Mouse (Mus musculus) brain, embryonic 14.5 days (tissue): ENCODE measurements at regions not wholly inside any gene's neighbourhood (a gene's known extent, or its start where the extent isn't known, plus 50 kb on each side); places are given as distances from the start of the nearest gene placed in this dataset.

Experiments
- DNase-seq: peaks from one replicate; pipeline ENCODE4 v3.0.0-alpha.2; 2011; ENCODE audit warnings: low read depth
- CTCF ChIP-seq: fragments of 200-500 bp; IDR thresholded peaks from 2 replicates; pipeline ENCODE4 v1.5.1; 2012; ENCODE audit warnings: inconsistent platforms, mild to moderate bottlenecking, moderate library complexity, borderline replicate concordance; ENCODE audit not compliant: insufficient read depth, insufficient read length; ENCODE audit errors: extremely low read depth
- POLR2A ChIP-seq: fragments of 200-500 bp; IDR thresholded peaks from 2 replicates; pipeline ENCODE4 v1.6.1; 2012; ENCODE audit warnings: mild to moderate bottlenecking, inconsistent platforms, borderline replicate concordance; ENCODE audit not compliant: poor library complexity, insufficient read depth, insufficient read length, severe bottlenecking; ENCODE audit errors: extremely low read depth

DNA sequence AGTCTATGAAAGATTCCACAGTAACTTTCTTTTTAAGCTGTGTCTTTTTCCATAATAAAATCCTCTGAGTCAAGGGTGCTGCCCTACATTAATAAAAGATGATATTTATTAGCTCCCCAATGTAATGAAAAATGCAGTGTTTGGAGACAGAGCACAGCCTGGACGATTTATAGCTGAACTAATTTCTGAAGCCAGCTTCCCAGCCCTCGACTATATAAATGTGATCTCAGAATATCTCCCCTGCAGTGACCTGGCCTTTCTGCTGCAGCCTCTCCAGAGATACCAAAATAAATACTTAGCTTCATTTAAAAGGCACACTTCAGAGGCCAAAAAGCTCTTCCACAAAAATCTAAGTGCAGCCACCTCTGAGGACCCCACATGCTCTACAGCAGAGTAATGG is 534.7 kb downstream of the Zfp619 start:
- TF ChIP-seq CTCF (no peak), POLR2A (no peak)
- DNase-seq, result no peak

DNA sequence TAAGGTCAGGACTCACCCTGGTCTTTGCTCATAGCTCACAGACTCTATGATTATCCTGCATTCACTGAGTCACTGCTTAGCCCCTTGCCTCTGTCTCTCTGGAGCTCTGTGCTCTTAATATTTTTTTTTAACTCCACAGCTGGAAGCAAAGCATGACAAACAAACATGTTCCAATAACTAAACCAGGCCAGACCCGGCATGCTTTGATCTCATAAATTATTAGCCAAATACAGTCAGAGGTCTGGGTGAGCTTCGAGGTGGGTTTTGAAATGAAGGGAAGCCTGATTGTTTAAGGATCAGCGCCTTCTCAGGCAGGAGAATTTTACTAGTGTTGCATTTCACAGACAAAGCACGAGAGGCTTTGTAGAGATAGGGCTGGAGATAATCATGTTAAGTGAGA is 541.3 kb downstream of the Zfp619 start:
- TF ChIP-seq POLR2A (no peak), CTCF (no peak)

DNA sequence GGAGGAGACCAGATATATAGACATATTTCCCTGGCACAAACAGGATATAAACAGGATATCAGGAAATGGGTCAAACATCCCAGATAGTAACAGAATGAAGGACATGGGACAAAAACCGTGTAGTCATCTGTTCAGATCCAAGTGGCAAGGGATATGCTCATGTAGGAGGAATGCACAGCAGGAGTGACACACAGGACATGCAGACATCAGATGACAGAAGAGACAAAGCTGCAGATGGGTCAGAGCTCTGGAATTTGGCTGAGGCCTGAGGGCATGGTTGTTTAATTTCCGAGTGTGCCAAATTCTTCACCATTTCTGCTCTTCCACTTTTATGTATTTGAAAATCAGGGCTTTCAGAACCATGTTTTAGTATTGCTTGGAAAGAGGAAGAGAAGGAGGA is 547.1 kb downstream of the Zfp619 start:
- DNase-seq, result no peak
- TF ChIP-seq CTCF (no peak), POLR2A (no peak)

More for the DNA sequence above, 541.3 kb downstream of the Zfp619 start:
- DNase-seq, result peak; percentile 2

DNA sequence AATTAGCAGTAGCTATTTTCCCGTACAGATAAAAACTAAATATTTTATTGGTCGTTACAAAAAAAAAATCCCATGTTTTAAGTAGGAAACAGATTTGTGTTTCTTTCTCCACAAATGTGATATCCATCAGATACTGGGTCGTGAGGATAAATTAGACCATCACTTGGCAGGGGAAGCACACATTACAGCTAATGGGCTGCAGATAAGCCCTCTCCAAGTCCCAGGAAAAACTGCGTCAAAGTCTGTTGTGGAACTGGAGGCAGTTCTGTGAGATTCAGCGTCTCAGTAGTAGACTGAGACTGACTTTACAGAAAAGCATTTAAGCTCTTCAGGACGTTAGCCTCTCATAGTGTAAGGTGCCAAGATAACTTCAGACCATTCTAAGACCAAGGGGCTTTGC is 548.0 kb downstream of the Zfp619 start:
- TF ChIP-seq POLR2A (no peak), CTCF (no peak)
- DNase-seq, result no peak

DNA sequence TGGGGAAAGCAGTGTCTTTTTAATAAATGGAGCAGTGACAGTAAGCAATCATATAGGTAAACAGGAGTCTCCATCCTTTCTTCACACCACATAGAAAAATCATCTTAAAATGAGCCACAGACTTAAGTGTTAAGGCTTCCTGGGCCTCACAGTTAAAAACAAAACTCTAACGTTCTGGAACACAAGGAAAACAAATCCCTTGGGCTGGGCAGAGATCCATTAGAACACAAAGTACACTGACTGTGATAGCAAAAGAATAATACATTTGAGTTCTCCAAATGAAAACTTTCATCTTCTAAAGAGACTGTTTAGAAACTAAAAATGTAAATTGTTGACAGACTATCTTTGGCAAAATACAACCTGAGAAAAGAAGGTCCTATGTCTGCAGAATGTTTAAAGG is 549.8 kb downstream of the Zfp619 start:
- TF ChIP-seq CTCF (no peak), POLR2A (no peak)
- no peak for DNase-seq

DNA sequence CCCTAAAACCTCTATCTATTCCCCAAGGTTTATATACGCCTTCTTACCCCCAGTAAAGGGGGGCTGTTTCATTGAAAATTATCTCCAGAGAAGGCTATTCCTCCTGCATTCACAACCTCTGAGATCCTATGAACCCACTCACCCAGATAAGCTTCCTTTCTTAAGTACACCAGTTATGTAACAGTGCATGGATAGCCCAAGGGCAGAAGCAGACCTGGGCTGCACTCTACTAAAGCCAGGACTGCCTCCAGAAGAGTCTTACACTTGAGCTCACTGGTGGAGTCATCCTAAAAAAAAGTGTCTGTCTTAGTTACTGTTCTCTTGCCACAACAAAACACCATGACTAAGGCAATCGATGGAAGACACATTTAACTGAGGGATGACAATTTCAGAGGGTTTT is 553.7 kb downstream of the Zfp619 start:
- no peak for TF ChIP-seq POLR2A
- TF ChIP-seq CTCF, result no peak
- DNase-seq, result no peak

DNA sequence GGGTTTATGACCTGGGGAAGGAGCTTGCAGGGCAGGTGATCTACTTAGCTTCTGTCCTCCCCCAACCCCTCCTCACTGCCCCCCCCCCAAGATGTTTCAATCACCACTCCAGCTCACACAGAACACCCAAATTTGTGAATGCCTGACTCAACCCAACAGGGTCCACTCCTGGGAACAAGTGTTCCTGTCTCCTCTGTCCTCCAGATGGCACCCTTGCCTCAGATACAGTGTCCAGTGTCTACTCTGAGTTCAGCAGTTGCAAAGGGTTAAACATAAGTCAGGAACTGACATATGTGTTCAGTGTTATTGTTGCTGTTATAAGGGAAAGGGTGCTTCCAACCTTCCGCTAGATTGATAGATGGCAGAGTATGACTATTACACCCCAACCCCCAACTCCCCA is 554.9 kb downstream of the Zfp619 start:
- TF ChIP-seq POLR2A (no peak), CTCF (peak; percentile 54; the same call in 1 of the 2 replicates)
- DNase-seq, result peak; percentile 64

DNA sequence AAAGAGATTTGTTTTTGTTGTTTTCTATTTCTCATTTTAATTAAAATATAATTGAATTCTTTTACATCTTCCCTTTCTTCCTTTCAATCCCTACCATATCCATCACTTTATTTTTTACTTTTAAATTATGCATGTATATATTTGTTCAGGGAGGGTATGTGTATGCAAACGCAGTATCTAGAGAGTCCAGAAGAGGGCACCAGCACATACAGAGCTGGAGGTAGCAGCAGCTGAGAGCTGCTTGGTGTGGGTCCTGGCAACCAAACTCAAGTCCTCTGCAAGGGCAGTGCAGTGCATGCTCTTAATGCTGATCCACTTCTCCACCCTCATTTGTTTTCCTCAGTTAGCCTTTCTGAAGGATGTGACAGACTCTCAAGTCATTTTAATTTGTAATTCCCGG is 568.7 kb downstream of the Zfp619 start:
- DNase-seq, result peak; percentile 30
- TF ChIP-seq POLR2A (no peak), CTCF (peak; percentile 38; the same call in 1 of the 2 replicates)

DNA sequence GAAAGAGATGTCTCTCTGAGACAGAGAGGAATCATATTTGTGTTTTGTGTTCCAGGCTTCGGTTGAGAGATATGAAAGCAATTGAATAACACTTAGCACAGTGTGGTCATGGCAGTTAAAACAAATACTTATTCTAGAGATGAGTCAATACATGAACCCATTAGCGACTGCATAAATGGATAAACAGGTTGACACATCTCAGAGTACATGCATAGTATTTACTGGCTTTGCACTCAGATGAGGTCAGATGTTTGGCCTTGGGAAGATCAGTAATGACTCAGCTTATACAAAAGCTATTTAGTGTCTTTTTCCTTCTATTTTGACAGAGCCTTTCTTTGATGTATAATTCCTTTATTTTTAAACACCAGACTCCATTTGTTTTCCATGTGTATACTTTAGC is 579.5 kb downstream of the Zfp619 start:
- no peak for DNase-seq
- no peak for TF ChIP-seq CTCF
- no peak for TF ChIP-seq POLR2A

DNA sequence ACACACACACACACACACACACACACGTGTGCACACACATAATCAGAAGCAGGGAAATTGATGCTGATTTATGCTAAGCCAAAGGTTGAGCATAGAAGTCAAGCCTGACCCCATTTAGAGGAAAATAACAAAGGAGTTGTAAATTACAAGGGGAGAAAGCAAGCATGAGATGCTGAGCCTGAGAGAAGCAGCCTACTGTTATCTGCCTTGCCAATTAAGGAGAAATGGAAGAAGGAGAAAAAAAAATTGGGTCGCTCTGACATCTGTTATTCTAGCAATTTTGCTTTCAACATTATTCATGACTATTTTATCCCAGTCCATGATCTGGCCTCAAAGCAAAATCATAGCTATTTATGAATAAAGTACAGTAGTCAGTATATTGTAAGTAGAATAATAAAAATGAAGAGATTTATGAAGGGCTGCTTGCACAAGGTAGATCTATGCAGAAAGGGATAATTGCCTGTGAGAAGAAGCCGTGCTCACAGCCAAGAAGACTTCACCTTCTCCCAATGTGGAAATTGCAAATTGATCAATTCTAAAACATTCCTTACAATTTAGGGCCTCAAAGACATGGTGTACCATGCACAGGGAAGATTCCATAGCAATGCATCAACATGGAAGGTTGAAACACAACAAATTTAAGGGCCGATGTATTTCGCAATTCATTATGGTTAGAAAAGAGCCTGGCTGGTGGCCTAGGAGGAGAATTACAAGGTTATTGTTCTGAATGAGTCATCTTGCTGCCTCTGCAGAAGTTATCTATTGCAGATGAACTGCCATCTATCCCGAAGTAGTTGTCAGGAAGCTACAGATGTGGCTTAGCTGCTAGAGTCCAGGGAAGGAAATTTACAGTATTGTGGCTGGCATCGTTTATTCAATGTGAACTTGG is 585.7 kb downstream of the Zfp619 start:
- peak; percentile 29 for DNase-seq
- no peak for TF ChIP-seq CTCF
- TF ChIP-seq POLR2A, result no peak

DNA sequence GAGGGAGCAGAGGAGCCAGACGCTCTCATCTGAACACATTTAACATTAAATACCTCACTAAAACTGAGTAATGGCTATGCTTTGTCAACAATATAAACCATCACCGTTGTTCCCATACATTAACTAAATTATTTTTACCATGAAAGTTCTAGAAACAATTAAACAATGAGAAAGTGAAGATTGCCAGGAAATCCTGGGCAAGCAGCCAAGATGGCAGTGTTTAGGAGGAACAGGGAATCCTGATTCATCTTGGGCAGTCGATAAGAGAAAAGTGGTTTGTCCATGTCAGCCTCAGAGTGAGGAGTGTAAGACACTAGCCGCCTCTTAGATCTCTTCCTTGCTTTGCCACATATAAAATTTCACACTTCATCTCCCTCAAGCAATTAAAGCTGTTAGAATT is 625.3 kb downstream of the Zfp619 start:
- TF ChIP-seq CTCF (no peak), POLR2A (no peak)
- DNase-seq, result no peak

DNA sequence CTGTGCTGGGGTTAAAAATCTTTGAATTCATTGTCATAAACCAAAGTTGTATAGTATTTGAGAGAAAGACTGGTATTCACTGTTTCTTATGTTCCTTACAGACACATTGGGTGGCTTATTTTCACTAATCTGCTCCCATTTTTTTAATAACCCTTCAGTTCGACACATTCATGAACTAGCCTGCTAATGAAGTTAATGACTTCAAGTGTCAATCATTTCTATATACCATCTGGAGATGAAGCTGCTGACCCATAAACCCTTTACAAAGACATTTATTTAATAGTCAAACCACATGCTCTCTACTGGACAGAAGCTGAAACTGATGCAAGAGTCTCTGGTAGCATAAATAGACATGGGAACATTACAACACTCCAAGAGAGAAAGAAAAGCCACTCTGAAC is 626.9 kb downstream of the Zfp619 start:
- TF ChIP-seq POLR2A (no peak), CTCF (no peak)
- peak; percentile 17 for DNase-seq

DNA sequence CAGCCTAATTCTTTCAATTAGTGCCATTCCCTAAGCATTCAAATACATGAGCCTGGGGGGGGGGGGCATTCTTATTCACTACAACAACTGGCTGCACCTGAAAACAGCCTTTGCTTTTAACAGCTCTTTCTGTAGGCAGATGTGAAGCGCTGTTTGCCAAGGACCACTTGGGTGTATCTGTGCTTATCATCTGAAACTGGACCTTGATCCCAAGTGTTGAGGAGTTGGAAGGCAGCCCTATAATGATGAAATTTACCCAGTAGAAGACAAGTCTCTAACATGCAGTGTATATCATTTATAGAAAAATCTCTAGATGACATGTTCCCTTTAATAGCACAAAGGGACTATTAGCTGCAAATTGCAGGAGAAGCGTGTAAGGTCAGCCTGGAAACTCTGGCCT is 660.0 kb downstream of the Zfp619 start:
- TF ChIP-seq CTCF, result no peak
- no peak for TF ChIP-seq POLR2A
- DNase-seq, result no peak
